Mouse (Mus musculus) hindbrain, embryonic 13.5 days (tissue): Measurements from ENCODE around the gene Nbeal1. TPM values are rescaled to one million over a fixed set of nuclear protein-coding genes. Genes with fewer than 3 reads are reported as not detected.
"Not testable (repeated sequence)": the region's sequence is repeated elsewhere in the genome, so short reads cannot be mapped to it uniquely, and the experiment has no call there.

Experiments
- ATAC-seq: fragments of 200-750 bp; cut with Nextera tagmentation; 2 replicates; pipeline ENCODE4 v1.8.0; 2017; ENCODE audit warnings: moderate TSS enrichment; ENCODE audit not compliant: low FRiP score
- H3K27ac ChIP-seq: fragments of 300-500 bp; sonication (generic); 2 replicates; pipeline ENCODE4 v1.5.1; 2015; ENCODE audit warnings: inconsistent platforms, mild to moderate bottlenecking, moderate library complexity
- H3K27me3 ChIP-seq: fragments of 300-500 bp; sonication (generic); 2 replicates; pipeline ENCODE4 v1.6.1; 2015; ENCODE audit warnings: mild to moderate bottlenecking, inconsistent platforms
- H3K36me3 ChIP-seq: fragments of 300-500 bp; sonication (generic); 2 replicates; pipeline ENCODE4 v1.6.1; 2015; ENCODE audit warnings: mild to moderate bottlenecking, inconsistent platforms
- H3K4me1 ChIP-seq: fragments of 300-500 bp; sonication (generic); replicated peaks from 2 replicates; pipeline ENCODE4 v1.6.1; 2015; ENCODE audit warnings: inconsistent platforms
- H3K4me2 ChIP-seq: fragments of 300-500 bp; sonication (generic); 2 replicates; pipeline ENCODE4 v1.6.1; 2015; ENCODE audit warnings: inconsistent platforms, mild to moderate bottlenecking, moderate library complexity
- H3K4me3 ChIP-seq: fragments of 300-500 bp; sonication (generic); 2 replicates; pipeline ENCODE4 v1.5.1; 2015; ENCODE audit warnings: mild to moderate bottlenecking, inconsistent platforms
- H3K9ac ChIP-seq: fragments of 300-500 bp; sonication (generic); 2 replicates; pipeline ENCODE4 v1.6.1; 2015; ENCODE audit warnings: mild to moderate bottlenecking, inconsistent platforms
- H3K9me3 ChIP-seq: fragments of 300-500 bp; sonication (generic); 2 replicates; pipeline ENCODE4 v1.6.1; 2016; ENCODE audit warnings: inconsistent platforms
- WGBS: fragments of 180-500 bp; shearing (Covaris S2); methylation state at CpG from one replicate; pipeline ENCODE4 v1.1.7; 2015; 5-methylcytosine and 5-hydroxymethylcytosine counted together
- polyA plus RNA-seq: library from polyadenylated mRNA; unstranded; fragments of >200 nt; fragmentation: Nextera tagmentation; extraction: Ambion mirVana; gene quantifications from 2 replicates; pipeline ENCODE4 v1.2.1, GENCODE M21; 2015

Gene Nbeal1
- polyA plus RNA-seq, result 9.1 and 10.0 TPM in 2 replicates

DNA sequence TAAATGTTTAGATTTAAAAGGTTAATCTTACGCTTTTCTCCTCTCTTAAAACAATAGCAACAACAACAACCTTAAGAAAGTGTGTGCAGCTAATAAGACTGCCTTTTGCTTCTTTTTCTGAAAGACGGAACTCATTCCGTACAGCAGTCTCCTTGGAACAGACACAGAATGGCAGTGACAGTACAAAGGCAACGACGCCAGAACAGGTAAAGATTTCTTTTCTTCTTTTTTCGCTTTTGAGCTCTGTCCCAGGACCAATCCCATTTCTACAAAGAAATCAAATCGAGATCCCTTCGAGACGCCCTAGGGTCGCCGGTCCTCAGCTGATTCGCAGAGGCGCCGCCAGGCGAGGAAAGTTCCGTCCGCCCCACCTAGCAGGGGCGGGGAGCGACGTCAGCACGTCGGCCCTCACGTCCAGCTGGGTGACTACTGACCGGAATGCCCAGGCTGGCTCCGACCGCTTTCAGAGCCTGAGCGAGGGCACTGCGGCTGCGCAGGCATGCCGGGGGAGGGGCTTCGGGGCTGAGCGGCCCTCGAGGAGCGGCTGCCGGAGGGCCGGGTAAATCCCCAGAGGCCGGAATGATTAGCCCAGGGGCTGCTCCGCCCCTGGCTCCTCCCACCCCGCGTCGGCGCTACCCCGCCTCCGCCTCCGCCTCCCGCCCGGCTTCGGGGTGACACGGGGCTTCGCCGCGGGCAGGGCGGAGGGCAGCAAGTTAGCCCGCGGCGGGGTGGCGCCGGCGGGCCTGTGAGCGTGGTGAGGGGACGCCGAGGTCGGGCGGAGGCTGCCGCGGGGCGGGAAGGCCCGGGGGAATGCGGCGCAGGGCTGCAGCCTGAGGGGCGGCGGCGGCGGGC lies at the start of gene Nbeal1:
TSS of gene Nbeal1 (plus strand) at position 668 of the 852 bp plus-strand sequence.
- peak within 1 kb of the TSS; percentile 94 for H3K9ac ChIP-seq
- H3K27me3 ChIP-seq, result no peaks in the 10 kb centered on the region
- peak; percentile 99 for ATAC-seq
- under 1% methylated on average over 53 of the region's 74 CpGs for WGBS
- H3K4me2 ChIP-seq, result peak within 1 kb of the TSS; percentile 56
- H3K4me3 ChIP-seq, result peak within 1 kb of the TSS; percentile 90
- peak within 1 kb of the TSS; percentile 96 for H3K27ac ChIP-seq
- H3K9me3 ChIP-seq, result no peaks in the 10 kb centered on the region
- H3K36me3 ChIP-seq, result no peaks in the 10 kb centered on the region
- H3K4me1 ChIP-seq, result peaks cover 13% of the 10 kb centered on the region

DNA sequence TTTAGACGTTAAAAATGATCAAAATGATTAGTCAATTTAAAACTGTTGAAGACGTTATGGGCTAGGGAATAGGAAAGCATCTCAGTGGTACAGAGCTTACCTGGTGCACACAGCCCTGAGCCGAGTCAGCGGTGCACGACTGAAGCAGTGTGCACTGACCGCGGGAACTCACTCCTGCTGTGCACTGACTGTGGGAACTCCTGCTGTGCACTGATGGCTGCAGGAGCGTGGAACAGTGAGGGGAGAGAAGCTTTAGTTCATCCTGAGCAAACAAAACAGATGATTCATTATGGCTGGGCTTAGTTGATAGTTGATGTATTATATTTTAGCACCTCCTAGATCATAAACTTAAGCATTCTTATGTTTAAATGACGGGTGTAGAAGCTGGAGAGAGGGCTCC lies 43.1 kb upstream of the Nbeal1 start:
- no peaks in the 10 kb centered on the region for H3K27me3 ChIP-seq
- no peak overlapping the region for H3K4me2 ChIP-seq
- no peak overlapping the region for H3K9ac ChIP-seq
- no peak for ATAC-seq
- H3K4me1 ChIP-seq, result no peaks in the 10 kb centered on the region
- 41% methylated on average over 9 of the region's 9 CpGs for WGBS
- peaks cover 18% of the 10 kb centered on the region for H3K36me3 ChIP-seq
- H3K4me3 ChIP-seq, result no peak overlapping the region
- no peaks in the 10 kb centered on the region for H3K9me3 ChIP-seq
- H3K27ac ChIP-seq, result no peak overlapping the region

DNA sequence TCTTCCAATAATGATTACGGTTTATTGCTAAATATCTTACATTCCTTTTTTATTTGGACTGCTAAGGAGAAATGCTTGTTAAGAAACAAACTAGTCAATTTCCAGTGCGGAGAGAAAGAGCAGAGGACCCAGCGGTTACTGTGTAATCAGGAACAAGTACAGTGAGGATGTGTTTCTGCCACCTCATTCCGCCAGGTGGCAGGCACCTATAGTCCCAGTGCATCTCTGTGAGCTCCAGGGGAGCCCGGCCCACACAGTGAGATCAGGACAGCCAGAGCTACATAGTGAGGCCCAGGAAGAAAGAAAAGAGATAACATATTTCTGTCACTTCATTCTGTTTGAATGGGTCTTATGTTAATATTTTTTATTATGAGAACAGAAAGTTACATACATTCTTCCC lies 27.7 kb upstream of the Nbeal1 start:
- 61% methylated on average over 5 of the region's 5 CpGs for WGBS
- Histone ChIP-seq H3K4me1 (no peaks in the 10 kb centered on the region), H3K4me3 (no peak overlapping the region), H3K27ac (no peak overlapping the region), H3K4me2 (no peak overlapping the region), H3K27me3 (no peaks in the 10 kb centered on the region), H3K9me3 (no peaks in the 10 kb centered on the region), H3K36me3 (no peaks in the 10 kb centered on the region), H3K9ac (no peak overlapping the region)
- no peak for ATAC-seq

DNA sequence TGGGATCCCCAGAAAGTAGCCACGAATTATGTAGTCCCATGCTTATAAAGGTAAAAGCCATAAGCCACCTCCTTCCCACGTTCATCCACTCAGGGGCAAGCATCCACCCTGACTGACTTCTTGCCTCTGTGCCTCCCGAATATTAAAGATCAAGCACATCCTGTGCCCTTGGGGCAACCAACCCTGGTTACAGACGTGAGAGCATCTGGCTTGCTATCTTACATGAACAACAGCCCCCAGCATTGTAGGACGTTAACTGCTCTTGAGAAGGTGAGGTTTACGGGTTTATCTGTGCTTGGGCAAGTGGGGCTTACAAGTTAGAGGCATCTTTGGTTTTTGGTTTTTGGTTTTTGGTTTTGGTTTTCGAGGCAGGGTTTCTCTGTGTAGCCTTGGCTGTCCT lies 23.7 kb upstream of the Nbeal1 start:
- ATAC-seq, result no peak
- H3K27me3 ChIP-seq, result no peaks in the 10 kb centered on the region
- WGBS, result 87% methylated on average over 7 of the region's 7 CpGs
- H3K4me2 ChIP-seq, result no peak overlapping the region
- H3K4me3 ChIP-seq, result no peak overlapping the region
- H3K9ac ChIP-seq, result no peak overlapping the region
- no peaks in the 10 kb centered on the region for H3K9me3 ChIP-seq
- no peak overlapping the region for H3K27ac ChIP-seq
- no peaks in the 10 kb centered on the region for H3K4me1 ChIP-seq
- no peaks in the 10 kb centered on the region for H3K36me3 ChIP-seq

DNA sequence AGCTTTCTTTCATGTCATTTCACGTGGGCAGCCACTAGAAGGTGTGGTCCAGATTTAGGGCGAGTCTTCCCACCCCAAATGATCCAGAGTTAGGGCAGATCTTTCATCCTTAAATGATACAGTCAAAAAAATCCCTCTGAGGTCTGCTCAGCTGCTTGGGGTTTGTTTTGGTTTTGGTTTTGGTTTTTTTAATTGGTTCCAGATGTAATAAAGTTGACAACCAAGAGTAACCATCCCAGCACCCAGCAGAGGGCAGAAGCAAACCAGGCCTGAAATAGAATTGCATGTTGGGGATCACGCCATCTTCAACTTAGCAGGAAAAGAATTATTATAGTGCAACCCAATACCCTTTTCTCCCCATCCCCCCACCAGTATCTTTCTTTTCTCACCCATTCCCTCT lies 22.0 kb upstream of the Nbeal1 start:
- no peaks in the 10 kb centered on the region for H3K27me3 ChIP-seq
- no peaks in the 10 kb centered on the region for H3K4me1 ChIP-seq
- no peak overlapping the region for H3K9ac ChIP-seq
- no peak overlapping the region for H3K4me2 ChIP-seq
- no peaks in the 10 kb centered on the region for H3K9me3 ChIP-seq
- ATAC-seq, result no peak
- no peaks in the 10 kb centered on the region for H3K36me3 ChIP-seq
- no peak overlapping the region for H3K27ac ChIP-seq
- no peak overlapping the region for H3K4me3 ChIP-seq
- 64% methylated on average over 3 of the region's 3 CpGs for WGBS

DNA sequence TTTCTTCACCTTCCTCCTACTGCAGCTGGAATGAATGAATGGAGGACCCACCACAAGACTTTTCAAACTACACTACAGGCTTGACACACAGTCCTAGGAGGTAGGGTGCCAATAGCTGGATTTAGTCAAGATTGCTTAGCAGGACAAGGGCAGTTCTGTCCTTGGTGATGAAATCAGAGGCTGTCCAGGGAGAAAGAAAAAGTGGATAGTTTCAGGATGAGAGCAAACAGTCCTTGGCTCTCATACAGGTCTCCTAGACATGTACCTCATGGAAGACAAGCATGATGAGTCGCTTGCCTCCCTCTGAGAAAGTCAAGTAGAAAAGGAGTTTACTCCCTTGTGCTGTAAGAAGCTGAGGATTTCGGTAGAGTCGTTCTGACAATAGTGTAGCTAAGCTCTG lies 16.7 kb upstream of the Nbeal1 start:
- Histone ChIP-seq H3K9me3 (no peaks in the 10 kb centered on the region), H3K27ac (no peak overlapping the region), H3K4me2 (no peak overlapping the region), H3K27me3 (no peaks in the 10 kb centered on the region), H3K4me3 (no peak overlapping the region), H3K4me1 (no peaks in the 10 kb centered on the region), H3K9ac (no peak overlapping the region), H3K36me3 (no peaks in the 10 kb centered on the region)
- ATAC-seq, result no peak
- 89% methylated on average over 3 of the region's 3 CpGs for WGBS

GRCm38 (mm10) chr1:60169626-60170025 lies 10.8 kb upstream of the Nbeal1 start:
- no peak for ATAC-seq
- Histone ChIP-seq H3K36me3 (no peaks in the 10 kb centered on the region), H3K4me3 (no peak overlapping the region), H3K27ac (no peak overlapping the region), H3K4me2 (no peak overlapping the region), H3K9me3 (no peaks in the 10 kb centered on the region), H3K27me3 (no peaks in the 10 kb centered on the region), H3K4me1 (no peaks in the 10 kb centered on the region), H3K9ac (no peak overlapping the region)
- WGBS, result 82% methylated on average over 2 of the region's 2 CpGs

DNA sequence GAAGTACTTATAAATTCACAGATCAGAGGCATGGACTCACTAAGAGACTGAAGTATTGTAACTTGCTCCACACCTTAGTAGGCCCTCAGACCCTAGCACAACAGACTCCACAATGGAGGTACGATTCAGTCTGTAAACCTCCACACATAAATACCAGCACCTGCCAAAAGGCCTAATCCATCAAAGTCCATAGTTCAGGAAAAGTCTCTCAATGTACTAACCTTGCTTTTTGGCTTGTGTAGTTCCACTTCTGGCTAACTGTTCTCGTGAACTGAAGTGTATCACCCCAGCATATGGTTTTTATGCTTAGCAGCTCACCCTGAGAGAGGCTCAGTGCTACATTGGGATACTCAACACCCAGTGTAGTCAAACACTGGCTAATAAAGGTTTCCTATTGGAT lies 10.1 kb upstream of the Nbeal1 start:
- Histone ChIP-seq H3K4me1 (no peaks in the 10 kb centered on the region), H3K27ac (no peak overlapping the region), H3K36me3 (no peaks in the 10 kb centered on the region), H3K27me3 (no peaks in the 10 kb centered on the region), H3K9me3 (no peaks in the 10 kb centered on the region), H3K9ac (no peak overlapping the region), H3K4me3 (no peak overlapping the region), H3K4me2 (no peak overlapping the region)
- 84% methylated on average over 2 of the region's 2 CpGs for WGBS
- no peak for ATAC-seq

DNA sequence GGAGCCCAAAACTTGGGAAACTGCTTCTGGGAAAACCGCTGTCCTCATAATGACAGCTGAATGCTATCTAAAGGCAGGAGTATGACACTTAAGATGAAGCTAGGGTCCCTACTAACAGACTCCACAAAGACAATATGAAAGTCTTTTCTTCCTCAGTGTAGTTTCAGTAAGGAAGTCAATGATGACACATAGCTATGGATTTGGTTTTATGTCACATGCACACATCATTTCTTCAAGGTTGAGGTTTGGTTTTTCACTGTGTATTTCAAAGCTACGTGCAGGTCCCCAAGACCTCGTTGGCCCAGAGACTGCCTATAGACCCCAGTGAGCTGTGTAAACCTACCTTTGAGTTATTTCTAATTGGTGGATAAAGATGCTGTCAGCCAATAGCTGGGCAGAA lies 7.3 kb upstream of the Nbeal1 start:
- H3K4me3 ChIP-seq, result no peak overlapping the region
- H3K4me2 ChIP-seq, result no peak overlapping the region
- 90% methylated on average over 3 of the region's 3 CpGs for WGBS
- no peaks in the 10 kb centered on the region for H3K27me3 ChIP-seq
- no peak for ATAC-seq
- H3K9me3 ChIP-seq, result no peaks in the 10 kb centered on the region
- H3K27ac ChIP-seq, result no peak overlapping the region
- H3K9ac ChIP-seq, result no peak overlapping the region
- H3K4me1 ChIP-seq, result no peaks in the 10 kb centered on the region
- no peaks in the 10 kb centered on the region for H3K36me3 ChIP-seq

DNA sequence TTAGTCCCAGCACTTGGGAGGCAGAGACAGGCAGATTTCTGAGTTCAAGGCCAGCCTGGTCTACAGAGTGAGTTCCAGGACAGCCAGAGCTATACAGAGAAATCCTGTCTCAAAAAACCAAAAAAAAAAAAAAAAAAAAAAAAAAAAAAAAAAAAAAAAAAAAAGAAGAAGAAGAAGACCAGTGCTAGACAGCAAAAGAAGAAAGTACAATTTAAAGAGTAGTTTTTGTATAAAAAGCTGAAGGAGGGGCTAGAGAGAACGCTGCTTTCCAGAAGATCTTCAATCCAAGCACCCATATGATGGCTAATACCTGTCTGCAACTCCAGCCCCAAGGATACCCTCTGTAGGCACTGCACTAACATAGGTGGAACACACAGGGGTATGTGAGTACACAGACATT lies 2.6 kb upstream of the Nbeal1 start:
- not testable (repeated sequence) for H3K9ac ChIP-seq, H3K27ac ChIP-seq, H3K36me3 ChIP-seq, H3K4me3 ChIP-seq, ATAC-seq, H3K27me3 ChIP-seq, H3K9me3 ChIP-seq, H3K4me2 ChIP-seq
- peaks cover 13% of the 10 kb centered on the region for H3K4me1 ChIP-seq
- 94% methylated on average over 1 of the region's 1 CpGs for WGBS

DNA sequence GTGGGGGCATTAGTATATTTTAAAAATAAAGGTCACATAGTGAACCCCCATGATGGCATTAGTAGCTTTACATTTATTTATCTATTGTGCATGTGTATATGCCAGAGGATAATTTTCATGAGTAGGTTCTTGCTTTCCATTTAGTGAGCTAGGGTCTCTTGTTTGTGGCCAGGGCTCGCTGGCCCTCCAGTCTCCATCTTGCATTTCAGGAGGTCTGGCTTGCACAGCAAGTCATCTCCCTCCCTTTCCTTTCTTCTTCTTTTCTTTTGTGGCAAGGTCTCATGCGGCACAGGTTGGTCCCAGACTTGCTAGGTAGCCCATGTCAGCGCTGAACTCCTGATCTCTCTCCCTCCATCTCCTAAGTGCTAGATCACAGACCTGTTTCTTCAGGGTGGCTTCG lies 1.0 kb upstream of the Nbeal1 start:
- peak overlapping the region; percentile 56 for H3K4me2 ChIP-seq
- peak overlapping the region; percentile 96 for H3K27ac ChIP-seq
- ATAC-seq, result no peak
- peak overlapping the region; percentile 90 for H3K4me3 ChIP-seq
- H3K4me1 ChIP-seq, result peaks cover 13% of the 10 kb centered on the region
- no peaks in the 10 kb centered on the region for H3K9me3 ChIP-seq
- H3K9ac ChIP-seq, result peak overlapping the region; percentile 94
- no peaks in the 10 kb centered on the region for H3K36me3 ChIP-seq
- H3K27me3 ChIP-seq, result no peaks in the 10 kb centered on the region
- 37% methylated on average over 4 of the region's 4 CpGs for WGBS

DNA sequence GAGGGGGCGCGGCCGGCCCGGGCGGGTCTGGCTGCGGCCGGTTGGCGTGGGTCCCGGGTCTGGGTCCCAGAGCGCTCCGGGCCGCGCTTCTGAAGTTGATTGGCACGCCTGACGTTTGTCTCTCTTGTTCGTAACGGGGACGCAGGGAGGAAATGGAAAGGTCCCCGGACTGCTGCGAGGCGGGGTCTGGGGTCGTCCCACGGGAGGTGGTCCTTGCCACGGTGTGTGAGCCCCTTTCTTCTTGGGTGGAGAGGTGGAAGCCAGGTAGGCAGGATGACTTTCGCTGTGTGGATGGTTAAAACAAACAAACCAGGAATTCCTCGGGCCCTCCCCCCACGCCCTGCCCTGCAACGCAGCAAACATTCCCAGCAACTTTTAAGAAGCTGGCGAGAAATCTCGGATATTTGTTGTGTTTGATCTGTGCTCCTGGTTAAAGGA lies 404 bp downstream of the Nbeal1 start:
- Histone ChIP-seq H3K27me3 (no peaks in the 10 kb centered on the region), H3K36me3 (no peaks in the 10 kb centered on the region), H3K4me1 (peaks cover 13% of the 10 kb centered on the region), H3K4me3 (peak overlapping the region; percentile 90), H3K4me2 (peak overlapping the region; percentile 56), H3K27ac (peak overlapping the region; percentile 96), H3K9me3 (no peaks in the 10 kb centered on the region), H3K9ac (peak overlapping the region; percentile 94)
- no peak; the same call in 1 of the 2 replicates for ATAC-seq
- 1% methylated on average over 28 of the region's 30 CpGs for WGBS

DNA sequence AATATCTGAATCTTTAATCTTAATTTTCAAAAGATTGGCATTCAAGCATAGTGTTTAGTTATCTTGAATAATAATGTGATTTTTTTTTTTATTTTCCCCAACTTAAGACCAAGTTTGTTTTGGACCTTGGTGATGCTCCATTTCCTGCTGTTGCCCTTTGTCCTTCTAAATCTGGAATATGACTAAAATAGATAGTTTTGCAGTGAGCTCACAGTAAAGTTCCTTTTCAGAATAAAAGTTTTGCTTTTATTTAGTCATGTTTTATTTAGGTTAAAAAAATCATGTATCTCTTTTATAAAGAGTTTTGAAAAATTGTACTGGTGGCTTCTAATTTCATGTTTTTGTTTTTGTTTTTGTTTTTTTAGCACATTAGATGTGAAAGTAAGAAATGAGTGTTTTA lies 8.1 kb downstream of the Nbeal1 start:
- H3K27ac ChIP-seq, result no peak overlapping the region
- no peaks in the 10 kb centered on the region for H3K9me3 ChIP-seq
- no peaks in the 10 kb centered on the region for H3K36me3 ChIP-seq
- no peak for ATAC-seq
- no peaks in the 10 kb centered on the region for H3K4me1 ChIP-seq
- no peaks in the 10 kb centered on the region for H3K27me3 ChIP-seq
- no peak overlapping the region for H3K4me3 ChIP-seq
- no peak overlapping the region for H3K4me2 ChIP-seq
- no peak overlapping the region for H3K9ac ChIP-seq
